Mouse (Mus musculus) ovary, adult 10 weeks (tissue): ENCODE results near the gene Tmem8b. TPM values are rescaled to one million over a fixed set of nuclear protein-coding genes. Genes with fewer than 3 reads are reported as not detected.

ENCODE experiments used
- polyA plus RNA-seq: library from polyadenylated mRNA; stranded (reverse); fragments of 350-450 nt; fragmentation: Illumina TruSeq; extraction: RNeasy Lipid Tissue Mini Kit (QIAGEN cat#74804); gene quantifications from one replicate; pipeline ENCODE4 v1.2.3, GENCODE M21; 2014

Gene Tmem8b
- 5.4 TPM for polyA plus RNA-seq

GRCm38 (mm10) chr4:43668782-43669427 lies at the start of gene Tmem8b, which contains the start of gene Fam221b:
Tmem8b (plus strand) TSS chr4:43668971.
Fam221b (minus strand) TSS chr4:43669145.

GRCm38 (mm10) chr4:43631046-43631955 lies 37.5 kb upstream of the Tmem8b start, which contains the start of gene Npr2:
Npr2 (plus strand) TSS chr4:43631935.

GRCm38 (mm10) chr4:43653161-43654015 lies 15.4 kb upstream of the Tmem8b start, which contains the start of gene Spag8:
Spag8 (minus strand) TSS chr4:43653594.

GRCm38 (mm10) chr4:43656339-43657109 lies 12.2 kb upstream of the Tmem8b start, which contains the start of gene Hint2:
Hint2 (minus strand) TSS chr4:43656466.

GRCm38 (mm10) chr4:43700707-43701106 lies 31.9 kb downstream of the Tmem8b start, which contains the start of gene Olfr70:
Olfr70 (minus strand) TSS chr4:43700807.

GRCm38 (mm10) chr4:43709869-43710268 lies 41.1 kb downstream of the Tmem8b start, which contains the start of gene Olfr71:
Olfr71 (minus strand) TSS chr4:43710255.

GRCm38 (mm10) chr4:43726995-43727394 lies 58.2 kb downstream of the Tmem8b start, which contains the start of gene Hrct1:
Hrct1 (plus strand) TSS chr4:43727188.

GRCm38 (mm10) chr4:43729794-43730550 lies 61.2 kb downstream of the Tmem8b start, which contains the start of gene Spaar:
Spaar (plus strand) TSS chr4:43730034.

Other genes starting within 250 kb of the Tmem8b start
- gene Fam166b, start 239.8 kb upstream of the Tmem8b start, polyA plus RNA-seq: 1.1 TPM
- 0.31 TPM for gene Tesk1, start 227.0 kb upstream of the Tmem8b start, polyA plus RNA-seq
- gene Cd72, start 214.3 kb upstream of the Tmem8b start, polyA plus RNA-seq: 2.5 TPM
- not detected for gene Sit1, start 185.2 kb upstream of the Tmem8b start, polyA plus RNA-seq
- 2.1 TPM for gene Ccdc107, start 176.1 kb upstream of the Tmem8b start, polyA plus RNA-seq
- gene Arhgef39, start 169.3 kb upstream of the Tmem8b start, polyA plus RNA-seq: 6.7 TPM
- gene Car9, start 162.0 kb upstream of the Tmem8b start, polyA plus RNA-seq: 2.3 TPM
- gene Tpm2, start 145.2 kb upstream of the Tmem8b start, polyA plus RNA-seq: 58.0 TPM
- 10.5 TPM for gene Creb3, start 106.6 kb upstream of the Tmem8b start, polyA plus RNA-seq
- gene Tln1, start 106.3 kb upstream of the Tmem8b start, polyA plus RNA-seq: 291 TPM
- 3.4 TPM for gene Rgp1, start 90.3 kb upstream of the Tmem8b start, polyA plus RNA-seq
- 2.5 TPM for gene Gba2, start 90.1 kb upstream of the Tmem8b start, polyA plus RNA-seq
- gene Msmp, start 84.5 kb upstream of the Tmem8b start, polyA plus RNA-seq: not detected
- gene Npr2, start 37.0 kb upstream of the Tmem8b start, polyA plus RNA-seq: 21.7 TPM
- gene Spag8, start 15.4 kb upstream of the Tmem8b start, polyA plus RNA-seq: not detected
- 2.4 TPM for gene Hint2, start 12.5 kb upstream of the Tmem8b start, polyA plus RNA-seq
- 0.14 TPM for gene Fam221b, start 174 bp downstream of the Tmem8b start, polyA plus RNA-seq
- not detected for gene Olfr70, start 31.8 kb downstream of the Tmem8b start, polyA plus RNA-seq
- not detected for gene Olfr71, start 41.3 kb downstream of the Tmem8b start, polyA plus RNA-seq
- gene Hrct1, start 58.2 kb downstream of the Tmem8b start, polyA plus RNA-seq: not detected
- 0.37 TPM for gene Spaar, start 61.1 kb downstream of the Tmem8b start, polyA plus RNA-seq
- not detected for gene Olfr159, start 102.0 kb downstream of the Tmem8b start, polyA plus RNA-seq
- not detected for gene Olfr156, start 154.9 kb downstream of the Tmem8b start, polyA plus RNA-seq
- gene Olfr157, start 171.2 kb downstream of the Tmem8b start, polyA plus RNA-seq: not detected
- not detected for gene Olfr155, start 182.6 kb downstream of the Tmem8b start, polyA plus RNA-seq
- 33.6 TPM for gene Reck, start 206.6 kb downstream of the Tmem8b start, polyA plus RNA-seq